Mouse (Mus musculus): ENCODE measurements around the gene Cyp3a57. TPM values are rescaled to one million over a fixed set of nuclear protein-coding genes. Genes with fewer than 3 reads are reported as not detected.
"Not testable (repeated sequence)": the region's sequence is repeated elsewhere in the genome, so short reads cannot be mapped to it uniquely, and the experiment has no call there.

The Cyp3a57 gene
- total RNA-seq (2014; rRNA removed; ENCODE audit: low replicate concordance) (not detected in 2 replicates), polyA plus RNA-seq (2015; fragmentation: Nextera tagmentation; extraction: Ambion mirVana) (not detected in 2 replicates)

DNA sequence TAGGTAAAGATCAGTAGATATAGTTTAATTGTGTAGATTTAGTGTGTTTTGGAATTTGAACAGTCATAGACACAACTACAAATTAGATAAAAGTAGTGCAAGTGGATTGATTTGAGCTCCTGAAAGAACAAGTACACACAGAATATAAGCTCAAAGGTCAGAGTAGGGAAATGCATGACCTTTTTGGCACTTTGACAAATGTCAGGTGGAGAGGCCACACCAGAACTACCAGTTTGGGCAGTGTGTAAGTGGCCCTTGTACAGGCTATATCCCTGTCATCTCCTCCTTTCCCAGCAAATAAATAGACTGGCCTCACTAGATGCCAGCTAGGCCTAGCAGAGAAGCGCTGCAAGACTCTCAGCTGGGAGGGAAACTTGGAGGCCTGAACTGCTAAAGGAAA is at the start of gene Cyp3a57:
Cyp3a57 (plus strand) TSS at position 339 of the 400 bp plus-strand sequence.
- H3K27ac ChIP-seq (ENCODE audit: low read depth): no peak within 1 kb of the TSS
- no peaks in the 10 kb centered on the region for H3K9me3 ChIP-seq (replicated peaks; ENCODE audit: control insufficient read depth, low read length)
- H3K4me1 ChIP-seq (ENCODE audit: control insufficient read depth, insufficient read depth): no peaks in the 10 kb centered on the region
- 65% methylated on average over 1 of the region's 1 CpGs for WGBS
- no peak within 1 kb of the TSS for H3K4me2 ChIP-seq (ENCODE audit: low read depth, low read length)
- H3K36me3 ChIP-seq (replicated peaks; ENCODE audit: control insufficient read depth, insufficient read depth, low read length): no peaks in the 10 kb centered on the region
- TF ChIP-seq CTCF (IDR thresholded peaks at IDR 0.05; ENCODE audit: low read depth): no peak
- no peak for TF ChIP-seq EP300 (IDR thresholded peaks at IDR 0.05; ENCODE audit: low read depth)
- no peak for ATAC-seq (ENCODE audit: insufficient read depth, low read depth)
- no peaks in the 10 kb centered on the region for H3K27me3 ChIP-seq (ENCODE audit: control insufficient read depth, insufficient read depth, low read length)
- H3K9ac ChIP-seq (replicated peaks; ENCODE audit: low read depth, low read length): no peak within 1 kb of the TSS
- no peak within 1 kb of the TSS for H3K4me3 ChIP-seq (ENCODE audit: low read depth, low read length)
- DNase-seq (ENCODE audit: low spot score): no peak

DNA sequence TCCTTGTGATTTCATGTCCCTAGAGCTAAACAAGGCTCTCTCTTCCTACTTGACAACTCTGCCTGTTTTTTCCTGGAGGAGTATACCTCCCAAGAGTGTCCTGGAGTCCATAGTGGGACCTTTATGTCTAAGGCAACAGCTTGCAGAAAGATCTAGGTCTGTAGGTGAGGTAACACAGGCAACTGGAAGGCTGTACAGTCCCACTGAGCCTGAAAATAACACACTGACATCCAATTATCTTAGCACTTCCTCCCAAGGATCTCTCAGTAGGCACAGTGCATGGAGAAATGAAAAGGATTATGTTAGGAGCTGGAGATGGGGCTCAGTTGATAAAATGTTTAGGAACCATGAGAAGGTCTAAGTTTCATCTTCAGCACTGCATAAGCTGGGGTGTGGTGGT is 44.6 kb upstream of the Cyp3a57 start:
- Histone ChIP-seq H3K4me1 (ENCODE audit: control insufficient read depth, insufficient read depth) (no peaks in the 10 kb centered on the region), H3K27ac (ENCODE audit: low read depth) (no peak overlapping the region), H3K4me3 (ENCODE audit: low read depth, low read length) (no peak overlapping the region), H3K4me2 (ENCODE audit: low read depth, low read length) (no peak overlapping the region), H3K36me3 (replicated peaks; ENCODE audit: control insufficient read depth, insufficient read depth, low read length) (no peaks in the 10 kb centered on the region), H3K9ac (replicated peaks; ENCODE audit: low read depth, low read length) (no peak overlapping the region), H3K9me3 (replicated peaks; ENCODE audit: control insufficient read depth, low read length) (no peaks in the 10 kb centered on the region), H3K27me3 (ENCODE audit: control insufficient read depth, insufficient read depth, low read length) (no peaks in the 10 kb centered on the region)
- no peak for ATAC-seq (ENCODE audit: insufficient read depth, low read depth)
- DNase-seq (ENCODE audit: low spot score): no peak
- TF ChIP-seq EP300 (IDR thresholded peaks at IDR 0.05; ENCODE audit: low read depth): no peak
- TF ChIP-seq CTCF (IDR thresholded peaks at IDR 0.05; ENCODE audit: low read depth): no peak

GRCm38 (mm10) chr5:145301796-145302195 is 43.3 kb upstream of the Cyp3a57 start:
- not testable (repeated sequence) for H3K27ac ChIP-seq (ENCODE audit: low read depth); ATAC-seq (ENCODE audit: insufficient read depth, low read depth)

DNA sequence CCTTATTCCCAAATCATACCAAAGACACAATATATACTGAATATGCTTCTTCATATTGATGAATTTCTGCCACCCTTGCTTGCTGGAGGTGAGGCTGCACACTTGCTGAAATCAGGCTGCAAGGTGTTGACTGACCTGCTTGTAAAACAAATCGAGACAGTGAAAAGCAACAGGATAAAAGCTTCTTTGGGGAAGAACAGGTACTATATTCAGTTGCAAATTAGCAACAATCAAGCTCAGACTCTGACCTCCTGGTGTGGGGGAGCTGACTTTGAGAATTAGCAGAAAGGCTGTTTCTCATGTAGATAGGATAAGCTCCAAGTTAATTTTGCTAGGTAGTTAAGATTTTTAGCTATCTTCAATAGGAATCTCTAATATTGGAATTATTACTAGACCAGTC is 42.7 kb upstream of the Cyp3a57 start:
- no peaks in the 10 kb centered on the region for H3K9me3 ChIP-seq (replicated peaks; ENCODE audit: control insufficient read depth, low read length)
- WGBS: 63% methylated on average over 1 of the region's 1 CpGs
- H3K4me1 ChIP-seq (ENCODE audit: control insufficient read depth, insufficient read depth): no peaks in the 10 kb centered on the region
- no peak overlapping the region for H3K4me2 ChIP-seq (ENCODE audit: low read depth, low read length)
- no peak overlapping the region for H3K9ac ChIP-seq (replicated peaks; ENCODE audit: low read depth, low read length)
- no peaks in the 10 kb centered on the region for H3K27me3 ChIP-seq (ENCODE audit: control insufficient read depth, insufficient read depth, low read length)
- ATAC-seq (ENCODE audit: insufficient read depth, low read depth): no peak
- H3K27ac ChIP-seq (ENCODE audit: low read depth): no peak overlapping the region
- no peak overlapping the region for H3K4me3 ChIP-seq (ENCODE audit: low read depth, low read length)
- TF ChIP-seq CTCF (IDR thresholded peaks at IDR 0.05; ENCODE audit: low read depth) (no peak), EP300 (IDR thresholded peaks at IDR 0.05; ENCODE audit: low read depth) (no peak)
- no peak for DNase-seq (ENCODE audit: low spot score)
- H3K36me3 ChIP-seq (replicated peaks; ENCODE audit: control insufficient read depth, insufficient read depth, low read length): no peaks in the 10 kb centered on the region

More at GRCm38 (mm10) chr5:145301796-145302195, 43.3 kb upstream of the Cyp3a57 start:
- H3K27me3 ChIP-seq (ENCODE audit: control insufficient read depth, insufficient read depth, low read length); H3K4me2 ChIP-seq (ENCODE audit: low read depth, low read length); H3K36me3 ChIP-seq (replicated peaks; ENCODE audit: control insufficient read depth, insufficient read depth, low read length); DNase-seq (ENCODE audit: low spot score); H3K4me3 ChIP-seq (ENCODE audit: low read depth, low read length); H3K9me3 ChIP-seq (replicated peaks; ENCODE audit: control insufficient read depth, low read length); H3K9ac ChIP-seq (replicated peaks; ENCODE audit: low read depth, low read length); H3K4me1 ChIP-seq (ENCODE audit: control insufficient read depth, insufficient read depth): not testable (repeated sequence)
- 74% methylated on average over 4 of the region's 4 CpGs for WGBS

- 85% methylated on average over 4 of the region's 4 CpGs for WGBS
- H3K36me3 ChIP-seq (replicated peaks; ENCODE audit: control insufficient read depth, insufficient read depth, low read length); H3K4me3 ChIP-seq (ENCODE audit: low read depth, low read length); H3K4me1 ChIP-seq (ENCODE audit: control insufficient read depth, insufficient read depth); H3K9me3 ChIP-seq (replicated peaks; ENCODE audit: control insufficient read depth, low read length); DNase-seq (ENCODE audit: low spot score); H3K9ac ChIP-seq (replicated peaks; ENCODE audit: low read depth, low read length); H3K4me2 ChIP-seq (ENCODE audit: low read depth, low read length); H3K27me3 ChIP-seq (ENCODE audit: control insufficient read depth, insufficient read depth, low read length); H3K27ac ChIP-seq (ENCODE audit: low read depth); ATAC-seq (ENCODE audit: insufficient read depth, low read depth): not testable (repeated sequence)
Measured at GRCm38 (mm10) chr5:145306953-145307352, 38.1 kb upstream of the Cyp3a57 start.

DNA sequence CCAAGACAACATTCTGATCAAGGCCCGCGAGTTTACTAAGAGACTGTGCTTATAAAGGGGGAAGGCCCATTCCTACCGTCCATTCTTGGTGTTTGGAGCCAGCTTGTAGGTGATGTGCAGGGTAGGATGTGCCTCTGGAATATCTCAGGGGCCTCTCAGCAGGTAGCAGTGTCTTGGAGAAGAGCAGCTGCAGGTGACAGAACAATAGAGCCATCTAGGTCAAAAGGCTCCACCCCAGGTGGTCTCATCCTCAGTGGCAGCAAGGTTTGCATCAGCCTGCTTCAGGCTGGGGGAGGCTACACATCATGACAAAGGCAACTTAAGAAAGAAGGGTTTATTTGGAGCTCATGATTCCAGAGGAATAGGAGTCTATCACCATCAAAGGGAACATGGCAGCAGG is 37.3 kb upstream of the Cyp3a57 start:
- not testable (repeated sequence) for H3K4me1 ChIP-seq (ENCODE audit: control insufficient read depth, insufficient read depth); H3K4me3 ChIP-seq (ENCODE audit: low read depth, low read length); H3K4me2 ChIP-seq (ENCODE audit: low read depth, low read length); ATAC-seq (ENCODE audit: insufficient read depth, low read depth); H3K9me3 ChIP-seq (replicated peaks; ENCODE audit: control insufficient read depth, low read length); H3K36me3 ChIP-seq (replicated peaks; ENCODE audit: control insufficient read depth, insufficient read depth, low read length); H3K27ac ChIP-seq (ENCODE audit: low read depth); DNase-seq (ENCODE audit: low spot score); H3K27me3 ChIP-seq (ENCODE audit: control insufficient read depth, insufficient read depth, low read length); H3K9ac ChIP-seq (replicated peaks; ENCODE audit: low read depth, low read length)
- 75% methylated on average over 3 of the region's 3 CpGs for WGBS

Data from heart, postnatal 0 days (tissue).